Mouse (Mus musculus): Measurements from ENCODE around the gene Tnmd.

Gene Tnmd

GRCm38 (mm10) chrX:133850680-133851079 lies at the start of gene Tnmd:
Gene Tnmd (plus strand): TSS chrX:133850980.
- in situ Hi-C loops (cut with MboI, MseI): no loop called here

GRCm38 (mm10) chrX:133853637-133854036 lies 2.9 kb downstream of the Tnmd start:
- in situ Hi-C loops (cut with MboI, MseI): no loop called here

GRCm38 (mm10) chrX:133869743-133870142 lies 19.0 kb downstream of the Tnmd start:
- in situ Hi-C loops (cut with MboI, MseI): no loop called here

DNA sequence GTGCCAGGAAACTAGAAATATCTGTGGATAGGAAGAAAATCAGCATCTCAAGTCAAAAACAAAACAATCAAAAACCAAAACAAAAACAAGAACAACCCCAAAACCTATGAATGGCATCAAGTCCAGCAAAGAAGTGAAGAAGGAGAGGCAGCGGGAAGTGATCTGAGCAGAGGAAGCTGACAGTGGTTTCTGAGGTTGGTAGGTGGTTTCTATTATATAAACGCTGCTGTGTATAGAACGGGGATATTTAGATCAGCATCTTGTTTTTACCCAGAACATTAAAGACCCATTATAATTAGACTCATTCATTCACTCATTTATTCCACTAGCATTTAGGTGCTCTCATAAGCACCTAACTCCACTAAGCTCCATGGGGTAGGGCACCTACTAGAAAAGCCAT lies 36.5 kb downstream of the Tnmd start:
- in situ Hi-C loops (cut with MboI, MseI): no loop called here

DNA sequence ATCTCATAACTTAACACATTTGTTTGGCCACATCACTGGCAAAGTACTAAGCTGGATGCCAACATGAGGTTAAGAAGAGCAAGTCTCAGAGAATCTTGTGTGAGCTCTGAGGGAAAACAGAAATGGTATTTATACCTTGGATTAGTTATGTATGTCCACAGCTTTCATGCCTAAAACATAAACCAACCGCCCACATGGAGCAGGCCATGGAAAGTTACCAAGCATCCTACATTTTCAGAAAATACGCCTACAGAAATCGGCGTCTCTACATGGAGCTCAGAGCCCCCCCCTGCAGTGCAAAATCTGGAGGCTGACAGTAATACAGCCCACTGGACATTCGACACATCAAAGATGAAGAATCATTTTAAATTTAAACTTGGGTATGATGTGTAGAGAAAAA lies 37.3 kb downstream of the Tnmd start:
- in situ Hi-C loops (cut with MboI, MseI): no loop called here

- in situ Hi-C loops (cut with MboI, MseI): no loop called here
These were observed 47.3 kb downstream of the Tnmd start, which contains the start of gene Tspan6 for GRCm38 (mm10) chrX:133898014-133898542. Gene Tspan6 (minus strand): TSS chrX:133898429.

DNA sequence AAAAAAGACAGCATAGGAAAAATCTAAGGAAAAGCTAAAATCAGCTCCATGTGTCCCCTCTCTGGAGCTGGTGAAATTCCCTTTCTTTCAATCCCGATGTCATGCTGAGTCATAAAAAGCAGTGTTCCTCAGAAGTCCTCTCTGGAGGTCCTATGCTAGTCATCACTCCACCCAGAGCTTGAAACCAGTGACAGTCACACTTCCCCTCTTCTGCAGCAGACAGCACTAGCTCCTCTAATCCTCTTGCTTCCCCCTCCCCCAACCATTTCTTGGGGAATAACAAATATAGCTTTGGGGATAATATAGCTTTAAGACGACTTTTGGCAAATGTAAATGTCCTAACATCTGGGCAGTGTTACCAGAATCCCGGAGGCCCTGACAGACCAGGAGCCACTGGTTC lies 57.5 kb downstream of the Tnmd start, which contains the start of gene Srpx2:
Gene Srpx2 (plus strand): TSS at position 166 of the 400 bp plus-strand sequence.
- in situ Hi-C loops (cut with MboI, MseI): no loop called here

DNA sequence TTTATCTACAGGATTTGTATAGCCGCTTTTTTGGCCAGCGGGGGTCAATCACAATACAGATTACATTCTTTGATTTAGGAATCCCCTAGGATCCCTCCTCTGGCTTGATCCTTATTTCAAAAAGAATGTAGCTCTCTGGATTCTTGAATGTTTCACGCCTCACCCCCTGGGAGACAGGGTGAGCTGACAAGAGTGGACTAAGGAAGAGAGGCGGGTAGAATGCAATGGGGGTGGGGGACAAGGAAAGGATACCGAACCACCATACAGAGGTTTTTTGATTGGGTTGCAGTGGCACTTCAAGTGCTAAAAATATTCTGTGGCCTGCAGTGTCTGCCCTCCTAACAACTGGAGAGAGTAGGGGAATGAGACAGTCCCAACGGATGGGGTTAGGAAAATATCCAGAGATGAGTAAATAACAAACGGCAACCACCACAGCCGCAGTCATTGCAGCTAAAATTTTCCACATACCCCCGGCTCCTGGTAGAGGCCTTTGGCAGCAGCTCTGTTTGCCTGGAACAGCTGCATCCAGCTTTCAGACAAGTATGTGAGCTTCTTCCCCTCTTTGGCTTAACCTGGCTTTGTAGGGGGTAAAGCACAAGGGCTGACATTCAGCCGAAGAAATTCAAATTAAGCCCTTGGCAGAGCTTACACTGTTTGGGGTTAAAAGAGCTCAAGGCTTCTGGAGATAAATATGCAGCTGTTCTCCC lies 60.8 kb downstream of the Tnmd start:
- in situ Hi-C loops (cut with MboI, MseI): no loop called here

- in situ Hi-C loops (cut with MboI, MseI): no loop called here
These were observed 62.2 kb downstream of the Tnmd start for GRCm38 (mm10) chrX:133913006-133913405.

DNA sequence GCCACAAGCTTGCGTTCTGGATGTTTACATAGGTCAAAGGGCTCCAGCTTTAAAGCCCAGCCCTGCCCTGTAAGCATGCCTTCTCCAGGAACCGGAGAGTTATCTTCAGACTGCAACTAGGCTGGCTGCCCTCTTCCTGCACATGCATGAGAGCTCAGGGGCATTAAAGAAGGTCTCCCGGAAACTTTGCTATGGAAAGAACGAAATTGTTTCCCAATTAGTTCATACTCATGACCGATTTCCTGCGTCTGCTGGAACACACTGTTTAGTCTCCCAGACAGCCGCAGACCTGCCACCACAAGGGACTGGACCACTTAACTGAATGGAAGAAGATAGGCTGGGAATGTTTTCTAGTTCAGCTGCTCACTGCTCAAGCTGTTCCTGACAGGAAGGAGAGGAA lies 63.4 kb downstream of the Tnmd start:
- in situ Hi-C loops (cut with MboI, MseI): no loop called here
